Mouse (Mus musculus) cerebellum, adult 2 months (tissue): ENCODE data around the gene Lrmda.

Source experiments
- CTCF ChIP-seq: fragments of 200-500 bp; IDR thresholded peaks from 2 replicates; pipeline ENCODE4 v1.5.1; 2011; ENCODE audit warnings: low read depth, mild to moderate bottlenecking, control low read depth, low read length, moderate library complexity, borderline replicate concordance; ENCODE audit not compliant: insufficient read depth
- POLR2A ChIP-seq: fragments of 200-500 bp; IDR thresholded peaks from 2 replicates; pipeline ENCODE4 v1.6.1; 2011; ENCODE audit warnings: low read length, control low read depth, borderline replicate concordance; ENCODE audit not compliant: insufficient read depth

- TF ChIP-seq CTCF (no peak), POLR2A (no peak)
These were observed 527.1 kb downstream of the Lrmda start for GRCm38 (mm10) chr14:22546676-22546984.
